25 mouse cellular contexts compared by ENCODE assay signal in genomic region chr12:77225727-77226126, GRCm38 (mm10).
"Had no signal": no experiment of that assay in that cellular context is flagged by ENCODE, and none has a peak within 500 bp of the region (broad histone marks: within the 10 kb centered on the region; RNA-seq: fewer than 3 reads in every experiment).

No protein-coding gene starts in this region.

- H3K4me1 ChIP-seq: heart, embryonic 13.5 days; heart, embryonic 15.5 days; hindbrain, embryonic 12.5 days; intestine, embryonic 15.5 days; kidney, embryonic 15.5 days; limb, embryonic 10.5 days; limb, embryonic 12.5 days had no signal

- H3K36me3 ChIP-seq: heart, embryonic 13.5 days; heart, embryonic 15.5 days; hindbrain, embryonic 12.5 days; intestine, embryonic 15.5 days; kidney, embryonic 15.5 days; limb, embryonic 10.5 days; limb, embryonic 12.5 days had no signal

- H3K9ac ChIP-seq: heart, embryonic 13.5 days; heart, embryonic 15.5 days; hindbrain, embryonic 12.5 days; hindbrain, embryonic 14.5 days; intestine, embryonic 15.5 days; kidney, embryonic 15.5 days; limb, embryonic 12.5 days had no signal

- H3K4me2 ChIP-seq: heart, embryonic 11.5 days; heart, embryonic 13.5 days; heart, embryonic 15.5 days; hindbrain, embryonic 12.5 days; hindbrain, embryonic 14.5 days; intestine, embryonic 15.5 days; kidney, embryonic 15.5 days; limb, embryonic 12.5 days had no signal

- DNase-seq: gastrocnemius, postnatal 14 days; gastrocnemius, postnatal 36 days; heart, adult 11 months; heart, adult 2 months; heart, postnatal 14 days; heart, postnatal 36 days; kidney, adult 18-20 months; kidney, adult 8-10 months; kidney, postnatal 14 days; kidney, postnatal 36 days; layer of hippocampus, adult 9-11 months; layer of hippocampus, postnatal 36 days had no signal

- ATAC-seq: hindbrain, embryonic 16.5 days; inflammation-experienced regulatory T-cells, adult 6 months; intestine, embryonic 15.5 days; intestine, postnatal 0 days had no signal

- H3K4me3 ChIP-seq: heart, adult 2 months; heart, embryonic 13.5 days; heart, embryonic 15.5 days; hindbrain, embryonic 12.5 days; intestine, embryonic 15.5 days; kidney, embryonic 15.5 days; limb, embryonic 10.5 days; limb, embryonic 12.5 days had no signal

- H3K27ac ChIP-seq: heart, adult 2 months; heart, embryonic 13.5 days; heart, embryonic 15.5 days; hindbrain, embryonic 12.5 days; hindbrain, embryonic 14.5 days; intestine, embryonic 15.5 days; kidney, embryonic 15.5 days; kidney, postnatal 0 days; limb, embryonic 10.5 days; limb, embryonic 12.5 days had no signal

- H3K27me3 ChIP-seq: heart, embryonic 13.5 days; heart, embryonic 15.5 days; hindbrain, embryonic 12.5 days; intestine, embryonic 15.5 days; kidney, embryonic 15.5 days; limb, embryonic 12.5 days had no signal

- H3K9me3 ChIP-seq: heart, embryonic 13.5 days; heart, embryonic 15.5 days; hindbrain, embryonic 12.5 days; intestine, embryonic 15.5 days; kidney, embryonic 15.5 days; limb, embryonic 10.5 days; limb, embryonic 12.5 days had no signal
